Mouse (Mus musculus) thymus, postnatal 10 days (tissue): ENCODE results near the gene Proser1.
A peak's percentile ranks its signal among the peaks of the same experiment; 100 is the strongest.

Source experiments
- DNase-seq, 2 experiments: peaks; one replicate each; pipeline ENCODE4 v3.0.0; 2021; ENCODE audit warnings: low spot score in 2 of 2

Gene Proser1

DNA sequence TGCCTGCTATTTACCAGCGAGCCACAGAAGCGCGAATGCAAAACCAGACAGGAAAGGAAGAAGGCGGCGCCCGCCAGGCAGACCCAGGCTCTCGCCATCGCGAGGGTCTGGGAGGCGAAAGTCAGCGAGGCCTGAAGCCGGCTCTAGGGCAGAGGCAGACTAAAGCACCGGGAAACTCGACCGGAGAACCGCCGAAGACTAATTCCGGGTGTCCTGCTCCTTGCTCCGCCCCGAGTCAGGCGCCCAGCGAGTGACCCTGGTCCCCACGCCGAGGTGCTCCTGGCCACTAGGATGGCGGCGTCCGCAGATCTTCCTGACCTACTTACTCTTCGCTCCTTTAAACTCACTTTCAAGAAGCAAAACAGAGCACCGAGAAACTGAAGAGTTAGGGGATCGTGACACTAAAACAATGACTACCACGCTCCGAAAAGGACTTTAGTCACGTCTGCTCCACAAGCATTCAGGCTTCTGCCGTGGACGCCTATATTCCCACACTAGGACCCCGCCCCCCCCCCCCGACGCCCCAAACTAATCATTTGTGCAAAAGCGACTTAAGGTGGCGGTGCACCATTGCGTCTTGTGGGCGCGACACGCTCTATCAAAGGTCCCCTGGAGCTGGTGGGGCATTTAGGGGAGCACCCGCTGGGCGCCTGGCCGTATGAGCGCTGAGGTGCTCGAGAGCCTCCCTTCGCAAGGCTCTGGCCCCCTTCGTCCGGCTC is at the start of gene Proser1, which contains the start of gene Nhlrc3:
Proser1 (plus strand) TSS at position 621 of the 719 bp plus-strand sequence.
Nhlrc3 (minus strand) TSS at position 287 of the 719 bp plus-strand sequence.
- peak; percentile 85 for DNase-seq

DNA sequence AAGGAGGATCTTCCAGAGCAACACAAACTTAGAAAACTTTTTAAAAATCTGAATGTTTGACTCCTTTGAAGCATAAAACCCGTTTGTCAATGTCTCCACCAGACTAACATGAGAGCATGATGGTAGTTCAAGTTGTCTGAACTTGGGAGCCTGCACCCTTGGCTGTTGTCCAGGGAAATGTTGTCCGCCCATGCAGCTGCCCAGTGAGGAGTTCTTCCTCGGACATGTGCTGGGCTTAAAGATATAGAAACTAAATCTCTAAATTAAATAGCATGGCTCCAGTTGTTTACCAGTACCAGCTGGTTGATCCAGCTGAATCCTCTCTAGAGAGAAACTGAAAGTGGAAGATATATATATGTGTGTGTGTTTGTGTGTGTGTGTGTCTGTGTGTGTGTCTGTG is 49.5 kb upstream of the Proser1 start:
- DNase-seq, result no peak

DNA sequence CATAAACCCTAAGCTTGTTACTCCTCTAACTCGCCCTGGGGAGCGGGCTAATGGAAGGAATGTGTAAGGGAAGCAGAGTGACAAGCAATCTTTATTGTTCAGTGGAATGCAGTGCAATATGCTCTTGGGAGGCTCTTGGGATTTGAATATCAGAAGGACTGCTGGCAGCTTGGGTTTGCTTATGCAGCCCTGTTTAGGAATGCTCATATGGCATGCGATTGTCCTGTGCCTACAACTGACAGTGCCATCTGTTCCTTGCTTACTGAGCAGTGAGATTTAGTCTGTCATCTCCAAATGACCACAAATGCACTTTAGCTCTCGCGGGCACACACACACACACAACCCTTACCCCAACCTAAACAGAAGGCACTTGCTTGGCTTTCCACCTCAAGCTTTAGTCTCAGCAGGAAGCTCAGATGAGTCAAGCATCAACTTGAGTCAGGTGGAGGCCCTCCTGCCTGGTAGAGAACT is 47.4 kb upstream of the Proser1 start:
- no peak for DNase-seq

DNA sequence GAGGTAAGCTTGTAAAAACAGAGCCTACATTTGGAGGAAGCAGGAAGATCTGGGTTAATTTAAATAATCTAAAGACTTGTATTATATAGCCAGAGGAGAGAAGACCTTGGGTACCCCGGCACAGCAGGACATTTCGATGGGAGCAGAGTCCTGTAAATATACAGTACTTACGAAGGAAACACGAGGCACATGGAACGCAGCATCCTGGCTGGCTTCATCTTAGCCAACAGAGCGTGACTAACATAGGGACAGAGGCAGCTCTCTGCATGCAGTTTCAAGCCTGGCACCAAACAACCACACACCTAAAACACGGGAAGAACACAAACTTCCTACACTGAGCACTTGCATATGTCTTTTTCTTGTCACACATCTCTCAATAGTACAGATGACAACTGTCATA is 45.8 kb upstream of the Proser1 start:
- no peak for DNase-seq

DNA sequence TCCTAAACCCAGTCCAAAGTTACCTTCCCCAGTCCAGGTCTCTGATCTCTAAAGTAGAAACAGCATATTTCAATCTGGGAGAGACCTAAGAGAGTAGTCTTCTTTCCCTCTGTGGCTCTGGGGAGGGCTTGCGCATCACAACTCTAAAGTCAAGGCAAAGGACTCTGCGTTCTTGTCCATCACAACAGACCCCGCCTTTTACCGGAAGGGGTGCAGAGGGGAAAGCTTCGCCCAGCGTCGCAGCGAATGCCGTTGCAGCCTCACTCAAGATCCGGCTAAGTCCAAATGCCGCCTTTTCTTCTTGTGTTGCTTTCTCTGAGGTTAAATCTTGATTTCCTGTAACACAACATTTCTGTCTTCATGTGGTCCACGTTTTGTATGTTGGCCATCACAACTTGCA is 41.8 kb upstream of the Proser1 start:
- no peak for DNase-seq

DNA sequence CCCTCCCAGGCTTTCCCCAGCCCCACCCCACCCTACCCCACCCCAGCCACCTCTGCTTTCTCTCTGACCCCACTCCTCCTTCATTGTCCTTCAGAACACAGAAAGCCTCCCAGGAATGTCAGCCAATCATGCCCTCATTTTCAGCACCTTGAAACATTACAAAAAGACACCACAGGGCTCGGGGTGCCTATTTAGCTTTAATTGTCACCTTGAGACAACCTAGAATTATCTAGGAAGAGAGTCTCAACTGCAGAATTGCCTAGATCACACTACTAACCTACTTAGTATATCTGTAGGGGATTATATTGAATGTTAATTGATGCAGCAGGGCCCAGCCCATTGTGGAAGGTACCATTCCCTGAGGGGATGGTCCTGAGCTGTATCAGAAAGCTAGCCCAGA is 40.8 kb upstream of the Proser1 start:
- no peak for DNase-seq

DNA sequence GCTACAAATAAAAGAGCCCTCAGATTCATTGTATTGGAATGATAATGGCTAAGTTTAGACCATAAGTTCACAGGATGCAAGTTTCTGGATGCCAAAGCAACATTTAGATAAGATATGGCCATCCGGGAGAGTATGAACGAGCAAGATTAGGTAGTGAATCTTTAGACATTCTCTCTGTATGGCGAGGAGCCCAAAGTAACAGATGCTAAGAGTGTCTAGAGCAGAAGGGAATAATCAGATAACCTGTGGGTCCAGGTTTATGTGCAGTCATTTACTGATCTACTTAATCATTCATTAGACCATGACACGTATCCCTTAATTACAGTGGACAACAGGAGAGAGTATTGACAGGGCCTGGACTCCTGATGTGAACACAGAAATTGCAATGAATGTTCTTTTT is 39.9 kb upstream of the Proser1 start:
- DNase-seq, result no peak

DNA sequence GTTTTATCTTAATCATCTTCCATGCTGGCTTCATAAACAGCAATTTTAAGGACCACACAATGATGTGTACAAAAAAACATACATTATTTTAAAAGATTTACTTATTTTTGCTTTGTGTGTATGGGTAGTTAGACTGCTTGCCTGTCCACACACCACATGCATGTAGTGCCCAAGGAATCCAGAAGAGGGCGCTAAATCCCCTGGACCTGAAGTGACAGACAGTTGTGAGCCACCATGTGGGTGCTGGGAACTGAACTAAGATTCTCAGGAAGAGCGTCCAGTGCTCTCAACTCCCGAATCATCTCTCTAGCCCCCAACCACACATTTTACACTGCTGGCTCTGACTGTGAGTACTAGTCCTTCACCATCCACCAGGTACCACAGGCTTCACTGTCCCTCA is 28.9 kb upstream of the Proser1 start:
- DNase-seq, result no peak

DNA sequence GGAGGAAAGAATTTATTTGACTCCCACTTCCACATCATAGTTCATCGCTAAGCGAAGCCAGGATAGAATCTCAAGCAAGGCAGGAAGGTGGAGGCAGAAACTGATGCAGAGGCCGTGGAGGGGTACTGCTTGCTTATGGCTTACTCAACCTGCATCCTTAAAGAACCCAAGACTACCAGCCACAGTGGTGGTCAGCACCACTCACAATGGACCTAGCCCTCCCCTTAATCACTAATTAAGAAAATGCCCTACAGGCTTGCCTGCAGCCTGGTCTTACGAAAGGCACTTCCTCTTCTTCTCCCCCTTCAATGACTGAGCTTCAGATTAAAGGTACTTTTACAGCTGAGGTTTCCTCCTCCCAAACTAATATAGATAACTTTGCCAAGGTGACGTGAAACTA is 26.9 kb upstream of the Proser1 start:
- no peak for DNase-seq

DNA sequence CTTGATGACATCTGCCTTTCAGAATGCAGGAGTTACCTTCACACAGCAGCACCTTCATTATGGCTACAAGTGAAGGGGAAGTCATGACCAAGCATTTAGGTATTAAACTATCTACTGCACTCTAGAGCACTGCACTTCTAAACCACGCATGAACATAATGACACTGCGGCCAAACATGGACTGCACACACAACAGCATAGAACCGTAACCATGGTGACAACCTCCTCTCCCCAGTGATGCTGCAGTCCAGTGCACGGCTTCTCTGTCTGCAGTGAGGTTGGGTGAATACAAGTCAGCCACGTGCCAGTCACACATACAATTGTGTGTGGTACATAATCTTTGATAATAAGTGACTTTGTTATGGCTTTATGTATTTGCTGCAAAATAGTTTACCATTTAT is 17.9 kb upstream of the Proser1 start:
- no peak for DNase-seq

DNA sequence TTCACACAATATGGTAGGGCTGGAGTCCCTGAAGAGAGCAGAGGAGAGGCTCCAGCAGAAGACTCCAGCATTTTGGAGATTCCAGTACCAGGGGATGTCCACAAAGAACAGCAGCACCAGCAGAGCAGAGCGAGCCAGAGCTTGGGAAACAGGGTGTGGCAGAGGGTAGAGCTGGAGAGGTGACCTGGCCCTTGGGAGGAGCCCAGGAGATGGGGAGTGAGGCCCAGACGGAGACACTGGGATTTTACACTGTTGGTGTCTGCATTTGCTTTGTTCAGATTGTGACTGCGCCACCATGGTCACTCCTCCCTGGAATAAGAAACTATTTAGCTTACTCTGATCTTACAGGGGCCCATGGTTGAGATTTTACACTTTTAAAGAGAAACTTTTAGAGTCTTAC is 16.7 kb upstream of the Proser1 start:
- no peak for DNase-seq

DNA sequence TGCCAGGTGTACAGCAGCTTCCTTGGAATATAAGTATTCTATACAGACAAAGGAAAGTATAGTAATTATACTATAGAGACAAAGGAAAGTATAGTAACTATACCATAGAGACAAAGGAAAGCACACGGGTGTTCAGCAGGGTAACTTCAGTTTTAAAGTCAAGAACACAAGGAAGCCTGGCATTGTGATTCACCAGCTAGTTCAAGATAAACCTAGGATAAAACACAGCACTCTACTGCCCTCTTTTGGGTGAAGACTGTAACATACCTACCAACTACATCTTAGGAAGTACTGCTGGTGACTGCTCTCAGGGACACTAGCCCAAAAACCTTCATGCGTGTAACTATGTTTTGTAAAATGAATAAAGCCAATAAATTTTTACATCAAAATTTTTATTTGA is 15.3 kb upstream of the Proser1 start:
- peak in 1 of 2 experiments; percentile 60 for DNase-seq

DNA sequence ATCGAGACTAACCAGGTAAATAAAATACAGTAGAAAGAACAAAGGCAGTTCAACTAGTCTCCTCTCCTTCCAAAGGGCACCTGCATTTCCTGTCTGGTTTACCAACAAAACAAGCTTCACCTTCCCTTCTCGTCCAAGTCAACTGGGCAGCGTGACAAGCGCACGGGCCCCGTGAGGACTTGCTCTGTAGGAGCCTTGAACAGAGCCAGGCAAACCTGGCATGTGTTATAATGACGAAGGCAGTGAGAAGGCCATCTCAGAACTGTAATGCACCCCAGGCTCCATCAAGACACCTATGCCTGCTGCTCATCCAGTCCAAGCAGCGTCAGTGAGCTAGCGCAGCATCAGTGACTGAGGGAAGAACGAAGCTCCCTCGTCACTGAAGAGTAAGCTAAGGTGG is 12.8 kb upstream of the Proser1 start:
- DNase-seq, result no peak

DNA sequence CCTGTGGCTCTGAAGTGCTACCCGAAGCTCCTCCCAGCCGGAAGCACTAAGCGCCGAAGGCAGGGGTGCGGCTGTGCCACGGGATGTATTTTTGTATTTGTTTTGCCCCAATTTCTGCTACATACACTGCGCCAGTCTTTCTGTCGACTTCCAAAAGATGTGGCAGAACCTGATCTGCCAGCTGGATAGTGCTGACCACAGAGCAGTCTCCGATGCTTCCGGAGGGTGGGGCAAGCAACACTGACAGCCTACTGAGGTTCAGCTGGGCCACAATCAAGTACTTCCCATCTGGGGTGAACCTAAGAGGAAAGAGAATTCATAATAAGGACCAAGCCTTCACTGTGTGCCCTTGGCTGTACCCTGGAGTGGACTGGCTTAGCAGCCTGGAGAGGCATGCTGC is 11.1 kb upstream of the Proser1 start:
- DNase-seq, result no peak

DNA sequence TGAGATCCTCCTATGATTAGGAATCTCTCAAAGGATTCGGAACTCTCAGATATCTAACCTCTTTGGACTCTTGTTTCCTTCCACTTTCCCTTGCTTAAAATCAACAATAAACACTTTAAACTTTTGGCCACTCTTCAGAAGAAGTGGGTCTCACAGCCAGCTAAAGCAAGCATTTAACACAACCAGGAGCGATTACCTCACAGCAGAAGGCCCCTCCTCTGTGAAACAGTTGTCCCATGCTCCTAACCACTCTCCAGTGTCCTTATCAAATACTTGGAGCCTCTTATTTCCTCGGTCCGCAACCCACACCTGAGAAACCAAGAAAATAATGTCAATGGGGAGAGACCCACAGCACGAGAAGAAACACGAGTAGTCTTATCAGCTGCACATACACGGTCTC is 10.1 kb upstream of the Proser1 start:
- no peak for DNase-seq

DNA sequence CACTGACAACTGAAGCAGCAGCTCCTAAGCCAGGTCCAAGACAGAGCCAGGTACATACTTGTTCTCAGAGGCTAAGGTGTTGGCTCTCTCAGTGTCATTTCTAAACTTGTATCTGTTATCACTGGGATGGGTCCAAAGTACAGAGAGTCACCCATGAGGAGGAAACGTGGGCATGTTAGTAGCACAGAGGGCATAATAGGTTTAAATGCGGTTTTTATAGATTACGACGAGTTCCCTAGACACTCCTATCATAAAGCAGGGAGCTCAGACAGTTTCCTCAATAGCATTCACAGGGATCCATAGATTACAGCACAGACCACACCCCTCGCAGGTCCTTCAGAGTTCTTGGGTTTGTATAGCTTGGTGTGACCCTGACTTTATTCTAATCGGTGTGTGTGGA is 9.5 kb upstream of the Proser1 start:
- DNase-seq, result no peak

DNA sequence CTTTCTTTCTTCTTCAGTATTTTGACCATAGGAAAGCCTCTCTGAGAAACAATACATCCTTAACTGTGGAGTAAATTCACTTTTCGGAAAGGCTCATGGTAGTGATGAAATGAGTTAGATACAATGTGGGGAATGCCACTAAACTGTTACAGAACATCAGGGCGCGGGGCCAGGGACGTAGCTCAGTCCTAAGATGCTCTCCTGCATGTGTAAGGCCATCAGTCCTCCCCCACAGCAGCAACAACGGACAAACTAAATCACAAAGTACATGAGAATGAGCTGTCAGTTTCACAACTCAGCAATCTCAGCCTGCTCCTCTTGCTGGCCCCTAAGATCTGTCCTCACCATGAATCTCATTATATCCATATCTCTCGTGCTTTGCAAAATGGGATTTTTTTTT is 8.9 kb upstream of the Proser1 start:
- no peak for DNase-seq

DNA sequence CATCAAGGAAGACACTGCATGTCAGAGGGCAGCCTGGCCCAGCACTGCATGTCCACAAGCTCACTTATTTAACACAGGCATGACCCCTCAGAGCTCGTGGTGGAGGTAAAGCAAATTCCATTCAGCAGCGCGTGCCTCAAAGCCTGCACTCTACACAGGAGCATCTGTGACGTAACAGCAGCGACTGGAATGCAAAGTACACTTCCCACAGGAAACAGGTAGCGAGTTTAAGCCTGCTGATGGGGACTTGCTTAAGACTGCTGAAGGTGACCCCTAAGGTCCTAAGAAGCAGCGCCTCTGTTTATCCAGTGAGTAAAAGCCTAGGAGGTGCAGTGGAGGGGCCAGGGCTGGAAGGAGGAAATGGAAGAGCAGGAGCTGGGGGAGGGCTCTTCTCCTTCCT is 8.5 kb upstream of the Proser1 start:
- DNase-seq, result no peak

DNA sequence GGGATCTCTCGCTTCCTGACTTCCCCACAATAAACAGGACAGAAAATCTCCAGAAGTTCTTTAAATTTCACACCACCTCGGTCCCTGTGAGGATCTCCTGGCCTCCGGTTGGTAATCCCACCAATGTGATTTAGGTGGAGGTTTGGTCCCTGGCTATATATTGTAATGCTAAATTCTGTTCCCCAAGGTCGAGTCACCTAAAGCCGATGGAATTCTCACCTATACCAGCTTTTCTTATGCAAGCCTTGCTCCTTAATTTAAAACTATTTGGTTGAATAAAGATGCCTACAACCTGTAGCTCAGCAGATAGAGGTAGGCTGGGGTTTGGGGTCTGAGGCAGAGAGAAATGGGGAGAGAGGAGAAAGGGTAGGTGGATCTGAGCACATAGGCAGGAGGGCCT is 5.7 kb upstream of the Proser1 start:
- DNase-seq, result no peak

DNA sequence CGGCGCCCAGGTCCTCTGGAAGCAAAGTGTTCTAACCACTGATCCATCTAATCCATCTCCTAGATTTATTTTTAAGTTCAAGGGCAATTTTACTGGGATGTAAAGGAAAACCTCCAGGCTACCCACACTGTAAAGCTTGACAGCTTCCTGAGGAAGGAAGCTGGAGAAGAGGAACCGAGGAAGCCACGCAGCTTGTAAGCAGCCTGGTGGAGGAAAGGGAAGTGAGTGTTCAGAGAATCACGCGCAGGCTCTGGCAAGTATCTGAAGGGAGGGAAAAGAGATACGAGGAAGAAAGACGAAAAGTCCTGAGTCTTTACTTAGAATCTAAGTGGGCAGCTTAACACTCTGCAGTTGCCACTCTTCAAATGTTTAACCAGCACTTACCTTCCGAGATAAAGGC is 3.4 kb upstream of the Proser1 start:
- DNase-seq, result no peak

DNA sequence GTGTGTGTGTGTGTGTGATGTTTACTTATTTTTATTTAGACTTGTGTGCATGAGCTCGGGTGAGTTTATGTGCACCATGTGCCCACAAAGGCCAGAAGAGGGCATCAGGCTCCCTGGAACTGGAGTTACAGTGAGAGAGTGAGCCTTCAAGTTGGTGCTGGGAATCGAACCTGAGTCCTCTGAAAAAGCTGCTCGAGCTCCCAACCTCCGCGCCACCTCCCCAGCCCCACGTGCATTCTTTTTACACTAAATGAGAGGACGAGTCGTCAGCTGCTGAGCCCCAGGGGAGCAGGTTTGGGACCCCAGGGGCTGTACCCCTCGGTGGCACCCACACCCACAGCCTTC is 793 bp upstream of the Proser1 start:
- no peak for DNase-seq

DNA sequence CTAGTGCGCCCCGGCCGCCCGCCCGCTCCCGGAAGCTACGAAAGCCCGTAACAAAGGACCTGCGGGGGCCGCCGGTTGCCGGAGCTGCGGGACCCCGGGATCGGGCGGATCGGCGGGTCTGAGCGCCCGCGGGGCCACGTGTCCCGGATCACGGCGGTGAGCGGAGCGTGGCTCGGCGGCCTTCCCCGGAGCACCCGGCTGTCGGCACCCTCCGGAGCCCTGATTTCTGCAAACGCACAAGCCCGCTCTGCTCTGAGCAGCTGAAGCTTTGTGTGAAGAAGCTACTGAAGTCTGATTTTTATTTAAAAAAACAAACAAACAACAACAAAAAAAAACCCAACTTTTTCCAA is 274 bp downstream of the Proser1 start:
- DNase-seq, result no peak

DNA sequence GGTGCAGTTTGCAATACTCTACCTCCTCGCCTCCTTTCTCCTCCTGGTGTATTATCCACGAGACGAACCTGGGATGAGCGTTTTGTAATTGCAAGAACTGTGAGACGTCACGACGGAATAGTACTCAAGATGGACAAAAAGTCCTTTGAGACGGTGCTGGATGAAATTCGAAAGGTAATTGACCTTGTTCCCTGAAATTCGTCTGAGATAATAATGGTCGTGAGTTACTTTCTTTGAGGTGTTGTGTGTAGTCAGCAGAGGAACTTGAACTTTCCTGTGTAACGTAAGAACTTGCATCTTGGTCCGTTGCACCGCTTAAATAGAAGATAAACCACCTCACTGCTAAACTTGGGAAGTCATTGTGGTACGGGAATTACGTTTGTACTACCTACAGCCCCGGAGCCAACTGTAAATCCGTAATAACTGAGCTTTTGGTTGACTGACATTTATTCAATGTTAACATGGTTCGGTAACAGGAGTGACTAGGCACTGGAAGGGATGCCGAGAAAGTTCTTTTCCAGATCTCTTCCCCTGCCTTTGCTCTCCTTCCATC is 756 bp downstream of the Proser1 start:
- DNase-seq, result no peak

DNA sequence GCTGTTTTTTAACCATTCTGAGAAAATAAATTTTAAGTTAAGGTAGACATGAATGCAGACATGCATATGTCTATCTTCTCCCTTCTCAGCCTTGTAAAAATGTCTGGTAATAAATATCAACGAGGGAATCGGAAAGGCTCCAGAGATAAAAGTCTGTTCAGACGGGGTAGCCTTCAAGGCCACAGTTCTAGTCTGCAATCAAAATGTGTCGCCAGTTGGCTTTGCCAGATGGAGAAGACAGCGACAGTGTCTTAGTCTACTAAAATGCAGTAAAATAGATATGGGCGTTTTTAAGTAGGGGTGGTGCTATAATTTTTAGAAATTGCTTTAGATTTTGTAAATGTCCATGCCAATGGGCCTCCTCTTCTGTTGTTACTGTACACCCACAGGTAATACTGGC is 1.9 kb downstream of the Proser1 start:
- DNase-seq, result no peak
